Mouse (Mus musculus): ENCODE measurements around the gene Phyhd1.

DNA sequence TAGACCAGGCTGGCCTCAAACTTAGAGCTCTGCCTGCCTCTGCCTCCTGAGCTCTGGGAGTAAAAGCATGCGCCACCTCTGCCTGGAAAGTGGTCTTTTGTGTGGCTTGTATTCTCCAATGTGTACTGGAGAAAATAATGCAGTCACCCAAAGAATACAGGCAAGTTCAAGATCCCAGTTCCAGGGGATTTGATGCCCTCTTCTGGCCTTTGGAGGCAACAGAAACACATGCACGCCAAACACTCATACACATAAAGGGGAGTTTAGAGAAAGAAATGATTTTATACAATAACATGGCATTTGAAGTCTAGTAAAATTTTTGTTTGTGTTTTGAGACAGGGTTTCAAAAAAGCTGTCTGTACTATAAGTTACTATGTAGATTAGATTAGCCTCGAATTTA is 33.5 kb downstream of the Phyhd1 start:
- TF ChIP-seq CTCF (IDR thresholded peaks at IDR 0.05; ENCODE audit: low read depth, low read length), result no peak
- TF ChIP-seq GATA2 (IDR thresholded peaks at IDR 0.05; ENCODE audit: borderline replicate concordance, low read depth, low read length), result no peak

Data from G1E (cell line).